Mouse (Mus musculus): ENCODE results near the gene Slc23a3. TPM values are rescaled to one million over a fixed set of nuclear protein-coding genes. Genes with fewer than 3 reads are reported as not detected.
A peak's percentile ranks its signal among the peaks of the same experiment; 100 is the strongest.

Gene Slc23a3
- total RNA-seq, 2 experiments from 2014 or later: 0.78 to 1.0 TPM

DNA sequence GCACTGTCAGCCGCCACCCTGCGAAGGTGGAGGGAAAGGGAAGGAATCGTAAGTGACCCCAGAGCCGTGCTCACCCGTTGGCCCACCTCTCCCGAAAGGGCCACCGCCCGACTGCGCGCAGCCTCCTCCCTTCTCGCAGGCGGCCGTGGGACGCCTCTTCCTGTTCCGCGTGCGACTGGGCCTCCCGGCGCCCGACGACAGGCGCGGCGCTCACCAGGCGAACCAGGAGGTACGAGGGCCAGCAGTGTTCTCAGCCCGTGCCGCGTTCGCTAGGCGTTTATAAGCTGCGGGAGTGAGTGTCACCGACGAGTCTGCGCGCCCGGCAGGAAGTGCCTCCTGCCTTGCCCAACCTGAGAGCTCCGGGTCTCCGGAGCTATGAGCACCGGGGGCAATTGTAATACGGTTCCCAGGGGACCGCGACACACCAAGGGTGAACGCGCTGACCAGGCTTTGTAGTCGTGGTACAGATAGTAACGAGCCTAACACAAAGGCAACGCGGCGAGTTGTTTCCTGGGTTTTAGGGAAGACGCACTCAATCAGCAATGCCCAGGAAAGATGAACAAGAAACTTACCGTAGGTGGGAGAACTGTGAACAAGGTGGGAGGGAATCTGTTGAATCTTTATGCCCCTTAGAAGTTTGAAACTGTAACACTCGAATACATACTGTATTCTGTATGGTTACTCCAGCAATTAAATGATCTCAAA is 7.9 kb upstream of the Slc23a3 start:
- peak; percentile 77 to 82 for DNase-seq
- intact Hi-C loops (cut with DNase I): loop anchor here (2.0 kb wide), 2 partner anchors 25 to 67 kb away; no protein-coding TSS in a partner anchor

DNA sequence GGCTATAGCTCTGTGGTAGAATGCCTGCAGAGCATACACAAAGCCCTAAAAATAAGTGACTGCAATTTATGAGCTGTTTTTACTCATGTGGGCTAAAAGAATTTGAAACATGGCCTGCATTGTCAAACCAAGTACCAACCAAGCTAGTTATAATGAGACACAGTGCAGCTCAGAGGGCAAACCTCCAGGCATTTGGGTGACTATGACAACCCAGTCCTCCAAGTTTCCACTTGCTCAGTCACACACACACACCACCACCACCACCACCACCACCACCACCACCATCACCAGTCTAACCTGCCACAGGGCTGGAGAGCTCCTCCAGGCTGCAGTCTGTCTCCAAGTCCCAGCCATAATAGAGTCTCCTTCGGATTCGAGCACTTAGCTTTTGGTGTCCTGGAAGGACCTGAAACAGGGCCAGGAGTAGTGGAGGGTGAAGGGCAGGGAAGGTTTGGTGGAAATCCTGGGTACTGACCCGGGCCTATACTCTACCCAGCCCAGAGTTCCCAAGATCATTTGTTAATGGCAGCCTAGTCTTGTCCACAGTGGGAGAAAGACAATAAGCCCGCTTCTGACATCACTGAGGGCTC is 7.0 kb upstream of the Slc23a3 start:
- intact Hi-C loops (cut with DNase I): no loop called here
- no peak for DNase-seq

DNA sequence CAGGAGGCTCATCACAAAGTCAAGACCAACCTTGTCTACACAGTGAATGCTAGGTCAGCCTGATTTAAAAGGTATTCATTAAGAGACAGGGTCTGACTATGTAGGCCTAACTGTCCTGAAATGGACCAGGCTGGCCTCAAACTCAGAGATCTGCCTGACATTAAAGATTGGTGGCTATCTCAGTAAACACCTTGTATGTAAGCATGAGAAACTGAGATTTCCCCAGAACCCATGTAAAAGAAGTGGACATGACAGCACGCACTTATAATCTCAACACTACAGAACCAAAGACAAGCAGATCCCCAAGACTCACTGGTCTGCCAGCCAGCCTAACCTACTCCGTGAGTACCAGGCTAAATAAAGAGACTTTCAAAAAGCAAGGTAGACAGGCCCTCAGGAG is 4.8 kb upstream of the Slc23a3 start:
- intact Hi-C loops (cut with DNase I): no loop called here
- no peak for DNase-seq

DNA sequence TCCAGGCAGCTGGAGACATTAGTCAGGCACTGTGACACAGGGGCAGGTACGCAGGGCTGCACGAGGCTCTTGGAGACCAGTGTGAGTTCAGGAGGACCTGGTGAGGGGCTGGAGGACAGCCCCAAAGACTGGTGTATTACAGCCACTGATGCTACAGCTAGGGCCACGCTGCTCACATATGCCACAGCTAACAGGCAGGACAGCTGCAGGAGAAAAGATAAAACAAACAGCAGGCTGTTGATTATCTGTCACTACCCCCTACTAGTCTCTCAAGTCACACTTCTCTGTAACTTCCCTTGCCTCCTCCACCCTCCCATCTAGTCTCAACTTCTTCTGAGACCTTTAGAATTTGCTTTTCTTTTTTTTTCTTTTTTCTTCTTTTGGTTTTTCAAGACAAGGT is 3.0 kb upstream of the Slc23a3 start:
- intact Hi-C loops (cut with DNase I): no loop called here
- DNase-seq: no peak

DNA sequence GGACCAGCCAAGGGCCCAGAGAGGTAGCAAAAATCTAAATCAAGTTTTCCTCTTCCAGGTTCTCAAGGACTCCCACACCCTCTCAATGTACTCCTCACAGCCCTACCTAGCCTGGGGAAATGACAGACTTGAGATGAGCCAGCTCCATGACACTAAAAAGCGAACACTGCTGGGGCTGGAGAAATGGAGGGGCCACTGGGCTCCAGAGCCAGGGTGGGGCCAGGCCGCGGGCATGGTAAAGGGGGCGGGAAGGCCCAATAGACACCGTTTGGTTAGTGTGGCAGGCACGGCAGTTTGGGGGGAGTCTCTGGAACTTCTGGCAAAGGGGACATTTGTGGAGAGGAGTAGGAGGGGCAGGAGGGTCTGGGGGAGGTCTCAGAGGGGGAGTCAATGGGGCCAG is 2.6 kb upstream of the Slc23a3 start:
- intact Hi-C loops (cut with DNase I): no loop called here
- DNase-seq: no peak

DNA sequence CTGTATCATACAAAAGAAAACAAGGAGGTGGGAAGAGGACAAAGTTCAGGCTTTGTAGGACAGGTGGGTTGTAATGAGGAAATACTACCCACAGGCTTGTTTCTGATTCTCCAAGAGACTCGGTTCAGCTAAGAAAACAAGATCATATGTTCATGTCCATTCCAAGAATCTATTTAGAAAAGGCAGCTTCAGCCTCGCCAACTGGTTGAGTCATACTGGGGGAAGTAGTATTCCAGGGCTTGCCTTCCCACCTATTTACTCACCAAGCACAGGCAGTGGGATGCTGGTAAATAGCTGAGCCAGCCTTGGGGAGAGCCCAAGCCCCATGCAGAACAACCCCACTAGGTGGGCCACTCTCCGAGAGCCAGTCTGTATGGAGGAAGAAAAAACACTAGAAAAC is 5.0 kb downstream of the Slc23a3 start:
- intact Hi-C loops (cut with DNase I): no loop called here

DNA sequence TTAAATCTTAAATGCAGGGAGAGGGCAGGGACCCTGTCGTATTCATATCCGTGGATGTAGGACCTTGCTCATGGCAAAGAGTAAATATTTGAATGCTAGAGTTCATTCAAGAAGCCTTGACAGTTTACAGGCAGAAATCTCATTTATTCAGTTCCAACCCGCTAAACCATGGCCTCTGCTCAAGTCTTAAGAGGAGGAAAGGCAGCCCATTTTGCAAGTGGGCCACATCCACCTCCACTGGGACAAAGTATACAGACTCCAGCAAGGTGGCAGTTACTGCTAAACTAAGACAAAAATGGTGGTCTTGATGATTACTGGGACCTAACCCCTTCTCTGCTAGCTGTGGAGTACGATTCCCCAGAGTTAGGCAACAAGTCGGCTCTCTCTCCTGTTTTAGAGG is 8.3 kb downstream of the Slc23a3 start:
- DNase-seq: no peak
- intact Hi-C loops (cut with DNase I): no loop called here

More for the DNA sequence above, 5.0 kb downstream of the Slc23a3 start:
- no peak for DNase-seq

DNA sequence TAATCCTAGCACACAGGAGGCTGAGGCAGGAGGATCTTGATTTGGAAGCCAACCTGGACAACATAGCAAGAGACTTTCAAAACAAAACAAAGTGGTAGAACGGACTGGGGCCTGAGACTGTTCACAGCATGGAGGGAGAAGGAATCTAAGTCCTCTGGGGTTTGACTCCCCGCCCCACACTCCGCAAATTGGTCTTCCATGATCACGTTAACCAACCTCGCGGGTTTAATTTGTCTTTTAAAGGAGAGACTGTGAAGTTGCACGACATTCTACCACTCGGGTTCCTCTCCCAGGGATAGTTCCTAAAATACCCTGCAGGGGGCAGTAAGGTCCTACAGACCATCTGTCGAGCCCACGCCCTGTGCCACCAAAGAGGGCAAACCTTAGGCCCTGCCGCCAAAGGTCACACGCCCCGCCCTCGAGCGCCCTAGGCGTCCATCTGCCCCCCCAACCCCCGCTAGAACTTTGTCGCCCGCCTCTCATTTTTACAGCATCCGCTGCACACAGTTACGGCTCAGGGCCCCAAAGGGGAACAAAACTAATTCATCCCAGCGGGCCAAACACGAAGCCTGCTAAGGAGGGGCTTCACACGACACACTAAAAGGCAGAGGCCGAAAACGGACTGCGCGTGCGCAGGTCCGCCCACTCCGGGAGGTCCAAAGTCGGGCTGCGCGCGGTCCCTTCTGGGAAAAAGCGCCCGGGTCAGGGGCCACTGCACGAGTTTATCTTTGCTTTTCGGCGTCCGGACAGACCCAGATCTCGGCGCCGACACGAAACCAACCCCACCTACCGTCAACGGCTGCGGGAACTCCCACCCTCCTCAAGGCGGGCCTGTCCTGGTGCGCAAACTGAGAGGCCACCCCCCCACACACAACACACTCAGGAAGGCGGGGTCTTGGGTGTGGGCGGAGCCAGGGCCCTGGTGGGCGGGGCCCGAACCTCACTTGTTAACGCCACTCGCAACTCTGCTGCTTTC is 9.1 kb downstream of the Slc23a3 start, which contains the start of gene Nhej1:
Nhej1 (minus strand) TSS at position 855 of the 976 bp plus-strand sequence.
- intact Hi-C loops (cut with DNase I): no loop called here
- DNase-seq: peak; percentile 95 to 96

DNA sequence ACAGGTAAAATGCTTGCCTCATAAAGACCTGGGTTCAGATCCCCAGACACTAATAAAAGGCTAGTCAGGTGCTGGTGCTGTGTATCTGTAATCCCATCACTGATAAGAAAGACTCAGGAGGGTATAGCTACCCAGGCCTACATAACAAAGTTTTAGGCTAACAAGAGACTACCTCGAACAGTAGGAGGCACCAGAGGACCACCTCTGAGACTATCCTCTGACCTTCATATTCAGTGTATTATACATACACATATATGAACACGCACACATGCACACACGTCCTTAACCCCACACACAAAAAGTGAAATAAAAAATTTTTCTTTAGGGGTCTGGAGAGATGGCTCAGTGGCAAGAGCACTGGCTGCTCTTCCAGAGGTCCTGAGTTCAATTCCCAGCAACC is 11.5 kb downstream of the Slc23a3 start:
- DNase-seq: no peak
- intact Hi-C loops (cut with DNase I): no loop called here

Other genes starting within 250 kb of the Slc23a3 start
- gene Fev, start 248.5 kb downstream of the Slc23a3 start, total RNA-seq (2021): not detected
- gene Cryba2, start 240.7 kb downstream of the Slc23a3 start, total RNA-seq (2021): not detected
- gene Cfap65, start 198.3 kb downstream of the Slc23a3 start, total RNA-seq (2021): under 1 TPM in 1 of 2 experiments, not detected in 1; 0.45 TPM
- under 1 TPM in 1 of 2 experiments, not detected in 1; 0.12 TPM for gene Ihh, start 182.2 kb downstream of the Slc23a3 start, total RNA-seq (2021)
- 1 to 10 TPM; 2.6 to 4.0 TPM for gene Nhej1, start 8.7 kb downstream of the Slc23a3 start, total RNA-seq (2021)
- gene Cnppd1, start 8.8 kb upstream of the Slc23a3 start, total RNA-seq (2021): 10 to 100 TPM; 28.7 to 29.2 TPM
- gene Retreg2, start 8.9 kb upstream of the Slc23a3 start, total RNA-seq (2021): 10 to 100 TPM; 23.9 to 27.4 TPM
- 10 to 100 TPM; 16.0 to 16.7 TPM for gene Zfand2b, start 34.8 kb upstream of the Slc23a3 start, total RNA-seq (2021)
- 10 to 100 TPM; 25.7 to 26.4 TPM for gene Abcb6, start 46.5 kb upstream of the Slc23a3 start, total RNA-seq (2021)
- 10 to 100 TPM; 13.5 to 13.6 TPM for gene Ankzf1, start 58.3 kb upstream of the Slc23a3 start, total RNA-seq (2021)
- gene Atg9a, start 58.3 kb upstream of the Slc23a3 start, total RNA-seq (2021): 10 to 100 TPM; 61.1 to 68.8 TPM
- 1 to 10 TPM; 5.2 to 6.7 TPM for gene Glb1l, start 76.9 kb upstream of the Slc23a3 start, total RNA-seq (2021)
- 10 to 100 TPM; 55.9 to 58.1 TPM for gene Stk16, start 76.9 kb upstream of the Slc23a3 start, total RNA-seq (2021)
- gene Tuba4a, start 86.0 kb upstream of the Slc23a3 start, total RNA-seq (2021): 100 to 1,000 TPM; 546 to 642 TPM
- not detected for gene A630095N17Rik, start 98.2 kb upstream of the Slc23a3 start, total RNA-seq (2021)
- 10 to 100 TPM; 66.4 to 74.6 TPM for gene Dnajb2, start 102.5 kb upstream of the Slc23a3 start, total RNA-seq (2021)
- under 1 TPM; 0.44 to 0.60 TPM for gene Ptprn, start 130.6 kb upstream of the Slc23a3 start, total RNA-seq (2021)
- not detected for gene Resp18, start 144.5 kb upstream of the Slc23a3 start, total RNA-seq (2021)
- gene Dnpep, start 184.1 kb upstream of the Slc23a3 start, total RNA-seq (2021): 10 to 100 TPM; 85.6 to 88.5 TPM
- gene Des, start 226.4 kb upstream of the Slc23a3 start, total RNA-seq (2021): 1,000 to 10,000 TPM; 1,039 to 1,057 TPM
- 100 to 1,000 TPM; 125 to 126 TPM for gene Speg, start 241.4 kb upstream of the Slc23a3 start, total RNA-seq (2021)